Mouse (Mus musculus): ENCODE measurements around the gene Mab21l3. TPM values are rescaled to one million over a fixed set of nuclear protein-coding genes. Genes with fewer than 3 reads are reported as not detected.

Mab21l3 gene
- total and polyA plus RNA-seq, 3 experiments: 0.05 TPM; not detected in 2

DNA sequence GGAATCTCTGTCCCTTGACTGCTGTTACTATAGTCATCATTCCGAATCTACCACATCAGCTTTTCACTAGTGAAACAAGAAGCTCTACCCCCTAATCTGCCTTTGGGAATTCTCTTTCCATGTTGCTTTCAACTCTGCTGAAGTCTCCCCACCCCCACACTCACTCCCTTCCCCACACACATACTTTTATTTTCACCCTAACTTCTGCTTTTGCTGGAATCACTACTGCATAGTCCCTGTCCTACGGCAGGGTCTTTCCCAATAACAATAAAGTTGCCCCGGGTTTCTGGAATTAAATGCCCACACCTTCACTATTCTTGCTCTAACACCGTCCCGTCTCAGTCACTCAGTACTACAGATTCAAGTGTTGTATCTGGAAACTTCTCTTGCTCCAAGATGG, 12.2 kb downstream of the Mab21l3 start:
- Histone ChIP-seq H3K36me3 (replicated peaks) (no peaks in the 10 kb centered on the region), H3K9me3 (replicated peaks) (no peaks in the 10 kb centered on the region), H3K27me3 (ENCODE audit: insufficient read depth, low read length) (peaks cover 17% of the 10 kb centered on the region), H3K4me3 (ENCODE audit: low read depth, low read length) (no peak overlapping the region), H3K4me1 (ENCODE audit: insufficient read depth, low read depth, low read length) (no peaks in the 10 kb centered on the region)
- DNase-seq (ENCODE audit: low spot score) (no peak), ATAC-seq (ENCODE audit: extremely low read depth, insufficient number of reproducible peaks, low FRiP score, poor library complexity, severe bottlenecking) (no peak)
- TF ChIP-seq GATA2 (IDR thresholded peaks at IDR 0.05; ENCODE audit: borderline replicate concordance, low read depth, low read length) (no peak), POLR2AphosphoS5 (IDR thresholded peaks at IDR 0.05; ENCODE audit: insufficient replicate concordance, low read depth, low read length) (no peak), TAL1 (conservative IDR thresholded peaks at IDR 0.05; ENCODE audit: low read depth, low read length) (no peak), GATA1 (IDR thresholded peaks at IDR 0.05; ENCODE audit: borderline replicate concordance, low read length) (no peak), CTCF (IDR thresholded peaks at IDR 0.05; ENCODE audit: low read depth, low read length) (no peak)

DNA sequence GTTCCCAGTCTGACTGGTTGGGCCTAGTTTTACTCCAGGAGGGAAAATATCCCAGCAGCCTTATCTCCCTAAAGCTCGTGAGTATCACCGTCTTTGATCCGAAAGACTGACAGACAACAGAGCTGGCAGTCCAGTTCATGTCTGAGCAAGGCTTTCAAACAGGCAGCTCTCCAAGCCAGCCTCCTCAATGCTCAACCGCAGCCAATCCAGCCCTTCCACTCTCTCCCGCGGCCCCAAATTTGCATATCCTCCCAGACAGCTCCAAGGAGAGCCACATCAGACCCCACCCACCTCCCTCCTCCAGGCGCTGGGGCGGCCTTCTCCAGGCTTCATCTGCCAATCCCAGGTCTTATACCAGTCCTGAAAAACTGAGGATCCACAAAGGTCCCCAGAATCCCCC, 12.7 kb downstream of the Mab21l3 start:
- H3K4me1 ChIP-seq (ENCODE audit: insufficient read depth, low read depth, low read length): no peaks in the 10 kb centered on the region
- no peaks in the 10 kb centered on the region for H3K36me3 ChIP-seq (replicated peaks)
- no peaks in the 10 kb centered on the region for H3K9me3 ChIP-seq (replicated peaks)
- ATAC-seq (ENCODE audit: extremely low read depth, insufficient number of reproducible peaks, low FRiP score, poor library complexity, severe bottlenecking): no peak
- TF ChIP-seq GATA2 (IDR thresholded peaks at IDR 0.05; ENCODE audit: borderline replicate concordance, low read depth, low read length) (no peak), POLR2AphosphoS5 (IDR thresholded peaks at IDR 0.05; ENCODE audit: insufficient replicate concordance, low read depth, low read length) (no peak), CTCF (IDR thresholded peaks at IDR 0.05; ENCODE audit: low read depth, low read length) (no peak), TAL1 (conservative IDR thresholded peaks at IDR 0.05; ENCODE audit: low read depth, low read length) (no peak), GATA1 (IDR thresholded peaks at IDR 0.05; ENCODE audit: borderline replicate concordance, low read length) (no peak)
- peaks cover 17% of the 10 kb centered on the region for H3K27me3 ChIP-seq (ENCODE audit: insufficient read depth, low read length)
- no peak overlapping the region for H3K4me3 ChIP-seq (ENCODE audit: low read depth, low read length)
- no peak for DNase-seq (ENCODE audit: low spot score)

DNA sequence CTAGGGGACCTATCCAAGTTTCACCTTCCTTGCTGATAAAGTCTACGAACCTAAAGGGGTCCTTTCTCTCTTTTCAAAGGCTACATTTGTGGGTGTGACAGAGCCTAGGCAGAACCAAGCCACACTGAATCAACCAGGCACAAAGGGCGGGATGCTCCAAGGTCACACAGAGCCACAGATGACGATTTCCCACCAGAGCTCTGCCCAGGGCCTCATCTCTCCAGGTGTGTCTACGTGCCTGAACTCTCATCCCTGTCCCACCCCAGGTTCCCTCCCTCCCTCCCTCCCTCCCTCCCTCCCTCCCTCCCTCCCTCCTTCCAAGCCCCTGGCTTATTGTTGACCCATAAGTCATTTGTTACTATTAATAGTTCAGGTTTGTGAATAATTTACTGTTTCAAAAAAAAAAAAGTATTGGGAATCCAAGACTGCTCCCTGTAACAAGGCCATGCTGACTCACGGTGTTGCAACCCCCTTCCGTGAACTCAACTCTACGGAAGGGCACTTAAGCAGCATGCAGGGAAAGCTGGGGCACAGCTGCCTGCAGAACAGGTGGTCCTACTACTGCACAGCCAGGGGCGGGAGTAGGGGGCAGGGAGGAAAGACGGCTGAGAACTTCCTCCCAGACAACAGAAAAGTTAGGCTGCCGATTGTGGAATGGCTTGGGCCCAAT, 17.4 kb downstream of the Mab21l3 start:
- DNase-seq (ENCODE audit: low spot score) (no peak), ATAC-seq (ENCODE audit: extremely low read depth, insufficient number of reproducible peaks, low FRiP score, poor library complexity, severe bottlenecking) (no peak)
- Histone ChIP-seq H3K4me1 (ENCODE audit: insufficient read depth, low read depth, low read length) (no peaks in the 10 kb centered on the region), H3K27me3 (ENCODE audit: insufficient read depth, low read length) (peaks cover 15% of the 10 kb centered on the region), H3K9me3 (replicated peaks) (no peaks in the 10 kb centered on the region), H3K4me3 (ENCODE audit: low read depth, low read length) (no peak overlapping the region), H3K36me3 (replicated peaks) (no peaks in the 10 kb centered on the region)
- TF ChIP-seq POLR2AphosphoS5 (IDR thresholded peaks at IDR 0.05; ENCODE audit: insufficient replicate concordance, low read depth, low read length) (no peak), GATA2 (IDR thresholded peaks at IDR 0.05; ENCODE audit: borderline replicate concordance, low read depth, low read length) (no peak), GATA1 (IDR thresholded peaks at IDR 0.05; ENCODE audit: borderline replicate concordance, low read length) (no peak), CTCF (IDR thresholded peaks at IDR 0.05; ENCODE audit: low read depth, low read length) (no peak), TAL1 (conservative IDR thresholded peaks at IDR 0.05; ENCODE audit: low read depth, low read length) (no peak)

DNA sequence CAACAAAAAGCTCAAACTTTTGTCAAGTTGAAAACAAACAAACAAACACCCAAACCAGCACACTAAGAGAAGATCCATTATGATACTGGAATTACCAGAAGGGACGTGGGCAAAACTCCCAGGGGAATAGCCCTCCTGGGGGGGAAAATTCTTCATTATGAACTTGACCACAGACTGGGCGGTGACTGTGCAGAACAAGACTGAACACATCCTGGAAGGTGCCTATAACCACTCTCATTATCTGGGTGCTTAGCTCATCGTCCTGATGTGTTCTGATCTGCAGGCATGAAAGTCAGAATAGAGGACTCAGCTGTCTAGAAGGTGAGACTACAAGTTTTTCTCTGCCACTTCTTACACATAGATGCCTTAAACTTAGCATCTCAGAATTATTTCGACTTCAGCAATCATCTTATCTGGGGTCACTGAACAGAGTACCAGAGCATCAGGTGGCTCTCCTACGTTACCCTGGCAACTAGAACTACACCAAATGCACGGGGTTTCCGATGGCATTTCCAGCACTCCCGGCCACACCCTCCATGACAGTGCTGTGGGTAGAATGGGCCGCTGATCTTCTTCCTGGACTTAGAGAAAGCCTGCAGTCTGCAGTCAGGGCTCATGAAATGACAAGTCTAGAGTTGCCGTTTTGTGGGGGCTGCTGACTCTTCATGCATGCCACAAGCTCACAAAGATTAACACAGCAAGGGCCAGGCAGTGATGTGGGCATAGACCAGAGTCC, 18.7 kb downstream of the Mab21l3 start:
- TF ChIP-seq GATA2 (IDR thresholded peaks at IDR 0.05; ENCODE audit: borderline replicate concordance, low read depth, low read length): no peak
- TF ChIP-seq CTCF (IDR thresholded peaks at IDR 0.05; ENCODE audit: low read depth, low read length): no peak
- no peak for TF ChIP-seq POLR2AphosphoS5 (IDR thresholded peaks at IDR 0.05; ENCODE audit: insufficient replicate concordance, low read depth, low read length)
- Histone ChIP-seq H3K36me3 (replicated peaks) (no peaks in the 10 kb centered on the region), H3K4me1 (ENCODE audit: insufficient read depth, low read depth, low read length) (no peaks in the 10 kb centered on the region), H3K27me3 (ENCODE audit: insufficient read depth, low read length) (peaks cover 8% of the 10 kb centered on the region), H3K9me3 (replicated peaks) (no peaks in the 10 kb centered on the region), H3K4me3 (ENCODE audit: low read depth, low read length) (no peak overlapping the region)
- DNase-seq (ENCODE audit: low spot score): no peak
- no peak for ATAC-seq (ENCODE audit: extremely low read depth, insufficient number of reproducible peaks, low FRiP score, poor library complexity, severe bottlenecking)

DNA sequence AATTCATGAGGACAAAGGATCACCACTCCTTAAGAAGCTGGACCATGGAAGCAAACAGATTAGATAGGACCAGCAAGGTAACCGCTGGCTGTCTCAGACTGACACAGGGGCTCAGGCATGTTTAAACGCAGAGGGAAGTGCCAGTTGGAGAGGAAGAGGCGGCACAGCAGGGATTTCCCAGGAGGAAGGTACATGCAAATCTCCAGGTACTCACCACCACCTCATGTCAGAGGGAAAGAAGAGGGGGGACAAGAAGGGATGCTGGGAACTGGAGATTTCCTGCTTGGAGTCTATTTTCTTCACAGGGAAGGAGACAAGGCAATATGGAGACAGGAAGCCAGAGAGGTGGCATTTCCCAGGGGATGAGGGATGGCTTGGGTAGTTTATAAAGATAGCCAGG, 20.2 kb downstream of the Mab21l3 start:
- Histone ChIP-seq H3K4me3 (ENCODE audit: low read depth, low read length) (no peak overlapping the region), H3K4me1 (ENCODE audit: insufficient read depth, low read depth, low read length) (no peaks in the 10 kb centered on the region)
- no peak for ATAC-seq (ENCODE audit: extremely low read depth, insufficient number of reproducible peaks, low FRiP score, poor library complexity, severe bottlenecking)

DNA sequence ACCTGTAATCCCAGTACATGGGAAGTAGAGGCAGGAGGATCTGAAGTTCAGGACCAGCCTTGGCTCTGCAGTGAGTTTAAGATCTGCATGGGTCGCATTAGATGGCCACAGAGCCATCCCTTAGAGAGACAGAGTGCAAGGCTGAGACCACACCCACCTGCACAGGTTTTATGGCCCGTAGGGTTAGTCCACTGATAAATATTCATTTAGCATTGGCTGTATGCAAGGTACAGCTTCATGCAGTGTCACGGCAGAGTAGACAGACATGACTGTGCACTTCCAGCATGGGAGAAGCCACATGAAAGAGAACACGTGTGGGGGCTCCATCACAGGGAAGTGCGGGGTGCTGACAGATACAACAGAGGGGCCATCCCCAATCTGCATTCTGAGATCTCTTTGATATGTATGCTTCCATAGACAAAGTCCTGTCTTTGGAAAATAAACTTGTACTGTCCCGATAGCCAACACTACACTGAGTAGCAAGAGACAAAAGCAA, 21.5 kb downstream of the Mab21l3 start:
- TF ChIP-seq GATA1 (IDR thresholded peaks at IDR 0.05; ENCODE audit: borderline replicate concordance, low read length): no peak
- no peak overlapping the region for H3K4me3 ChIP-seq (ENCODE audit: low read depth, low read length)
- no peaks in the 10 kb centered on the region for H3K4me1 ChIP-seq (ENCODE audit: insufficient read depth, low read depth, low read length)
- no peaks in the 10 kb centered on the region; the same call in 1 of the 2 replicates for H3K27me3 ChIP-seq (ENCODE audit: insufficient read depth, low read length)
- H3K9me3 ChIP-seq (replicated peaks): no peaks in the 10 kb centered on the region
- H3K36me3 ChIP-seq (replicated peaks): no peaks in the 10 kb centered on the region
- DNase-seq (ENCODE audit: low spot score) (no peak), ATAC-seq (ENCODE audit: extremely low read depth, insufficient number of reproducible peaks, low FRiP score, poor library complexity, severe bottlenecking) (no peak)

More for the DNA sequence above, 20.2 kb downstream of the Mab21l3 start:
- H3K36me3 ChIP-seq (replicated peaks): no peaks in the 10 kb centered on the region
- TF ChIP-seq TAL1 (conservative IDR thresholded peaks at IDR 0.05; ENCODE audit: low read depth, low read length) (no peak), GATA2 (IDR thresholded peaks at IDR 0.05; ENCODE audit: borderline replicate concordance, low read depth, low read length) (no peak), GATA1 (IDR thresholded peaks at IDR 0.05; ENCODE audit: borderline replicate concordance, low read length) (no peak), POLR2AphosphoS5 (IDR thresholded peaks at IDR 0.05; ENCODE audit: insufficient replicate concordance, low read depth, low read length) (no peak), CTCF (IDR thresholded peaks at IDR 0.05; ENCODE audit: low read depth, low read length) (no peak)
- DNase-seq (ENCODE audit: low spot score): no peak
- no peaks in the 10 kb centered on the region for H3K9me3 ChIP-seq (replicated peaks)
- H3K27me3 ChIP-seq (ENCODE audit: insufficient read depth, low read length): peaks cover 4% of the 10 kb centered on the region; the same call in 1 of the 2 replicates

Measured in G1E (cell line).